Mouse (Mus musculus): ENCODE measurements around the gene Asl. TPM values are rescaled to one million over a fixed set of nuclear protein-coding genes. Genes with fewer than 3 reads are reported as not detected.

The Asl gene
- total RNA-seq, 2 experiments from 2014 or later: 120 to 174 TPM

GRCm38 (mm10) chr5:130007344-130007743 is 21.7 kb downstream of the Asl start:
- no peak for DNase-seq

- DNase-seq: no peak
Observed at GRCm38 (mm10) chr5:130003229-130003628, 25.8 kb downstream of the Asl start.

- peak; percentile 89 for DNase-seq
Observed at GRCm38 (mm10) chr5:130002301-130003146, 26.5 kb downstream of the Asl start, which contains the start of gene Gusb. Gusb (minus strand) TSS chr5:130003049.

DNA sequence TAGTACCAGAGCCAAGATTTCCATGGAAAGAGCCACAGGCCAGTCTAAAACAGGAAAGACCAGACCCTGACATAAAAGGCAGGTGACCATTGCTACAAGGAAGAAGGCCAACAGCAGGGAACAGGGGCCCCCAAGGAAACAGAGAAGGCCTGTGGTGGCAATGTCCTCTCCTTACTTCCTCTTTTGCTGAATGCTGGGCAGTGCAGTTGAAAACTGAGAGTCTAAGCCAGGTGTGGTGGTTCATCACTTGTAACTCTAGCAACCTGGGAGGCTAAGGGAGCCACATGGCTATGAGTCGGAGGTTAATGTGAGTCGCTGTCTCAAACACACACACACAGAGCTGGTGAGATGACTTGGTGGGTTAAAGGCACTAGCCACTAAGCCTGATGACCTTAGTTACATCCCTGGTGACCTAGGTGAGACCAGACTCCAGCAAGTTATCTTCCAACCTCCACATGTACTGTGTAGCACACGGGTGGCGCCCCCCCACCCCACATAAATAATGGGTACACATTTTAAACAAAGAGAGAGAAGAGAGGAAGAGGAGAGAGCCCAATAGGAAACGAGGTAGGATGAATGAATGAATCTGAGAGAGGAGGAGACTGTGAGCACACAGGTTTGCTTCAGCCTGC is 27.6 kb downstream of the Asl start:
- no peak for DNase-seq

DNA sequence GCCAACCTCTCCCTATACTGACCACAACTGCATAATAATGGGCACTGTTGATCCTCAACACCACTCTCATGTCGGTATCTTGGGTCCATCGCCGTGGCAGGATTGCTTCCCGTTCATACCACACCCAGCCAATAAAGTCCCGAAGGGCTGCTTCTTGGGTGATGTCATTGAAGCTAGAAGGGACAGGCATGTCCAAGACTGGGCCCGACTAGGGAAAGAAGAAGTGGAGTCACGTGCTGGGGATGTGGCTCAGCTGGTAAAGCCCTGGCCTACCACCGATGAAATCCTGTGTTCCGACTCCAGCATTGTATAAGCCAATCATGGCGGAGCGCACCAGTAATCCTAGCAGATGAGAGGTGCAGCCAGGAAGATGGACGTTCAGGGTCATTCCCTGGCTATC is 28.3 kb downstream of the Asl start:
- no peak for DNase-seq

DNA sequence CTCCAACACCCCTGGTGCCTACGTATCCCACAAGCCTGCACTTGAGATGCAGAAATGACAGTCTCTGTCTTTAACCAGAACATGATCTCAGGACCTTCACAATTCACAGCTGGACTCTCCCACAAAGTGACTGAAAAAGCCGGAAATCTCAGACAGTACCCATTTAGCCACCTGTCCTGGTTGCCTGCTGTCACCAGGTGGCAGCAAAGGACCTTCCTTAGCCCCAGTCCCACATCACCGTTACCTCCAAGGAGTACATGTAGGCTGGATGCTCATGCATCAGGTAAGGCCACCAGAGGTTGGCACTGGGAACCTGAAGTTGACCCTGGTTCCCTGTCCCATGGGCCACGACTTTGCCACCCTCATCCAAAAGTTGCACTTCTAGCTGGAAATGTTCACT is 29.9 kb downstream of the Asl start:
- DNase-seq: peak; percentile 70

- DNase-seq: no peak
Observed at GRCm38 (mm10) chr5:129997700-129998099, 31.3 kb downstream of the Asl start.

- no peak for DNase-seq
Observed at GRCm38 (mm10) chr5:129994989-129995388, 34.1 kb downstream of the Asl start.

DNA sequence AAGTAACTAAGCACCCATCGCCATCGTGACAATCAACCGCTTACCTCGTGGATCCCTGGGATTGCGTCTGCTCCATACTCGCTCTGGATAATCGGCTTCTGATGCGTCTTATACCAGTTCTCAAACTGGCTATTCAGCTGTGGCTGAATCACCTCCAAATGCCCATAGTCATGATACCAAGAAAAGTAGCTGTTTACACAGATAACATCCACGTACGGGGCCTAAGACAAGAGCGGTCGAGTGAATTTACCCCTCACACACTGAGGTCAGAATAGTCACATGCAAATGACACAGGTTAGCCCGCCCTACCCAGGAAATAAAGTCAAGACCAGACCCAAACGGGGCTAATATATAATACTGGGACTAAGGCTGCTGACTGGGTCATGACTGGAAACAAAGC is 35.7 kb downstream of the Asl start:
- no peak for DNase-seq

- no peak for DNase-seq
Observed at GRCm38 (mm10) chr5:129991898-129992297, 37.1 kb downstream of the Asl start.

- DNase-seq: peak; percentile 59
Observed at GRCm38 (mm10) chr5:129989376-129989775, 39.7 kb downstream of the Asl start.

- DNase-seq: no peak
Observed at GRCm38 (mm10) chr5:129980216-129980615, 48.8 kb downstream of the Asl start.

GRCm38 (mm10) chr5:129978608-129979007 is 50.4 kb downstream of the Asl start:
- peak; percentile 41 for DNase-seq

- DNase-seq: no peak
Observed at GRCm38 (mm10) chr5:129977768-129978167, 51.3 kb downstream of the Asl start.

- DNase-seq: no peak
Observed at GRCm38 (mm10) chr5:129974866-129975311, 54.2 kb downstream of the Asl start.

- no peak for DNase-seq
Observed at GRCm38 (mm10) chr5:129974354-129974753, 54.7 kb downstream of the Asl start.

GRCm38 (mm10) chr5:129971491-129971890 is 57.6 kb downstream of the Asl start:
- no peak for DNase-seq

DNA sequence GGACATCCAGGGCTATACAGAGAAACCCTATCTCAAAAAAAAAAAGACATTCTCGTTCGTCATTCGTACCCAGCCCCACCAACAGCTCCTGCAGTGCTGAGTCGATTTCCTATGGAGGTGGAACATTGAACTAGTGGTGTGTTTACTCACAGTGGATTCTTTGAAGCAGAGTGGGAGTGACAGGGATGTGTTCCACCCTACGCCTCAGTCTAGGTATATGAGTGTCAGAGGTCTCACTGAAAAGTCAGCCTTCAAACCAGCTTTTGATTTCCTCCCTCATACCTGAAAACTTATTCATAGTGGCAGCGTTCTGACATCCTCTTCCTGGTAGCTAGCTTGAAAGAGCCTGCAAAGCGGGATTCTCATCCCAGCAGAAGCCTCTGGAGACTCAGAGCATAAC is 60.6 kb downstream of the Asl start:
- DNase-seq: no peak

- no peak for DNase-seq
Observed at GRCm38 (mm10) chr5:129966448-129966847, 62.6 kb downstream of the Asl start.

DNA sequence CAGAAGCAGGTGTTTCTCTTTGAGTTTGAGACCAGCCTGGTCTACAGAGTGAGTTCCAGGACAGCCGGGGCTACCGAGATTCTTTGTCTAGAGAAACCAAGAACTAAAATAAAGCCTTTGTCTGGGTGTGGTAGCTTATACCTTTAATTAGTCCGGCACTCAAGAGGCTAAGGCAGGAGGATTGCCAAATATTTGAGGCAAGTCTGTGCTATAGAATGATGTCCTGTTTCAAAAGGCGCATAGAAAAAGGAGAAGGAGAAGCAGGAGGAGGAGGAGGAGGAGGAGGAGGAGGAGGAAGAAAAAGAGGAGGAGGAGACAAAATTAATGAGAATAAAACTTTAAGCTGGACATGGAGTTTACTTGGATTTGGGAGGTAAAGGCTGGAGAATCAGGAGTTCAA is 65.8 kb downstream of the Asl start:
- DNase-seq: no peak

Data from adrenal gland, postnatal 10 days (tissue).